Mouse (Mus musculus) hindbrain, embryonic 15.5 days (tissue): ENCODE measurements around the gene Stx6. TPM values are rescaled to one million over a fixed set of nuclear protein-coding genes. Genes with fewer than 3 reads are reported as not detected.

Experiments
- ATAC-seq: fragments of 200-750 bp; cut with Nextera tagmentation; 2 replicates; pipeline ENCODE4 v1.8.0; 2017; ENCODE audit warnings: low read depth, moderate number of reproducible peaks, moderate TSS enrichment; ENCODE audit not compliant: low FRiP score
- H3K27ac ChIP-seq: fragments of 300-500 bp; sonication (generic); replicated peaks from 2 replicates; pipeline ENCODE4 v1.5.1; 2015; ENCODE audit warnings: mild to moderate bottlenecking, inconsistent platforms
- H3K27me3 ChIP-seq: fragments of 300-500 bp; sonication (generic); 2 replicates; pipeline ENCODE4 v1.6.1; 2015; ENCODE audit warnings: control low read depth, inconsistent platforms
- H3K36me3 ChIP-seq: fragments of 300-500 bp; sonication (generic); 2 replicates; pipeline ENCODE4 v1.6.1; 2015; ENCODE audit warnings: control low read depth, inconsistent platforms
- H3K4me1 ChIP-seq: fragments of 300-500 bp; sonication (generic); replicated peaks from 2 replicates; pipeline ENCODE4 v1.6.1; 2015; ENCODE audit warnings: control low read depth, inconsistent platforms
- H3K4me2 ChIP-seq: fragments of 300-500 bp; sonication (generic); 2 replicates; pipeline ENCODE4 v1.6.1; 2015; ENCODE audit warnings: moderate library complexity, mild to moderate bottlenecking, inconsistent platforms
- H3K4me3 ChIP-seq: fragments of 300-500 bp; sonication (generic); 2 replicates; pipeline ENCODE4 v1.5.1; 2015; ENCODE audit warnings: mild to moderate bottlenecking, inconsistent platforms
- H3K9ac ChIP-seq: fragments of 300-500 bp; sonication (generic); 2 replicates; pipeline ENCODE4 v1.6.1; 2015; ENCODE audit warnings: inconsistent platforms
- H3K9me3 ChIP-seq: fragments of 300-500 bp; sonication (generic); 2 replicates; pipeline ENCODE4 v1.6.1; 2016; ENCODE audit warnings: control low read depth, inconsistent platforms
- WGBS: fragments of 180-500 bp; shearing (Covaris S2); methylation state at CpG from one replicate; pipeline ENCODE4 v1.1.7; 2015; 5-methylcytosine and 5-hydroxymethylcytosine counted together
- polyA plus RNA-seq: library from polyadenylated mRNA; unstranded; fragments of >200 nt; fragmentation: Nextera tagmentation; extraction: Ambion mirVana; gene quantifications from 2 replicates; pipeline ENCODE4 v1.2.1, GENCODE M21; 2015

Gene Stx6
- polyA plus RNA-seq, 1 experiment from 2014 or later: 106 TPM

DNA sequence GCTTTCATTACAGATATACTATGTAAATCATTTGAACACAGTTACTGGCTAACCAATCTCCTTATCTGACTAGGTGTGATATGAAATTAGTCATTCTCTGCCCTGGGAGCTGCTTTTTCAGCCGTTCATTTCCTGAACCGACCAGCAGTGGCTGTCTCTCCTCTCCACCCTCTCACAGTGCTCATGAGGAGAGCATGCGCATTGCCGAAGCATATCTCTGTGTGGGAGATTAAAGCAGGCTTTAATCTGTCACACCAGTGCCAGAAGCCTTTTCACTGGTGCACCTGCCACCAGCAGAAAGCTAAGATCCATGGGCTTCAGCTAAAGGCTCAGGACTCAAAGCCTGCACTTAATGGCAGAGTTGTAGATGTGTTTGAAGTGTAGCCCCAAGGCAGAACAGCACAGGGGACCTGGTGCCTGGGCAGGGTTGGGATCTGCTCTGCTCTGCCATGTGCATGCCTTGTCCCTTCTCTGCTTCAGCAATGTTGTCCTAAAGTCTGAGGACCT lies 42.9 kb downstream of the Stx6 start:
- Histone ChIP-seq H3K27ac (peak overlapping the region; percentile 53; the same call in 1 of the 2 replicates), H3K9me3 (no peaks in the 10 kb centered on the region), H3K27me3 (no peaks in the 10 kb centered on the region), H3K4me3 (no peak overlapping the region), H3K36me3 (peaks cover 8% of the 10 kb centered on the region), H3K9ac (no peak overlapping the region), H3K4me2 (no peak overlapping the region), H3K4me1 (peaks cover 60% of the 10 kb centered on the region)
- ATAC-seq: no peak
- 63% methylated on average over 4 of the region's 4 CpGs for WGBS

DNA sequence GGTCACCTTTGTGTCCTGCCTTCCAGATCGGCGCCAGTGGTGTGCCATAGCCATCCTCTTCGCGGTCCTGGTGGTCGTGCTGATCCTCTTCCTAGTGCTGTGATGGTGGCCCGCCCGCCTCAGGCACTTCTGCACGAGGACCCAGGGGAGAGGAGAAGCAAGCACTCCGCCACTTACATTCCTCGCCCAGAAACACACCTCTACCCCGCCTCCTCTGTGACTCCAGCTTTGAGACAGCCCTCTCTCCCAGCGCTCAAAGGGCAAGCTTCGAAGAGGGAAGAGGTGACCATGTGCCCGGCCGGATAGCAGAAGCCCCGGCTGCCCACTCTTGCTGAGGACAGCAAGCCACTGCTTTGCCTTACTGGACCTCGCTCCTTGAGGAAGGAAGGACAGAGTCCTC lies 43.4 kb downstream of the Stx6 start:
- Histone ChIP-seq H3K4me2 (no peak overlapping the region), H3K27ac (0 out of 2 replicates have a peak overlapping the region, but pooled peaks have one; percentile 53), H3K9ac (no peak overlapping the region), H3K9me3 (no peaks in the 10 kb centered on the region), H3K4me3 (no peak overlapping the region), H3K27me3 (no peaks in the 10 kb centered on the region), H3K4me1 (peaks cover 59% of the 10 kb centered on the region), H3K36me3 (peaks cover 8% of the 10 kb centered on the region)
- no peak for ATAC-seq
- WGBS: 84% methylated on average over 17 of the region's 17 CpGs

GRCm38 (mm10) chr1:155202472-155202871 lies 44.0 kb downstream of the Stx6 start:
- Histone ChIP-seq H3K4me2 (no peak overlapping the region), H3K27me3 (no peaks in the 10 kb centered on the region), H3K9me3 (no peaks in the 10 kb centered on the region), H3K36me3 (peaks cover 3% of the 10 kb centered on the region), H3K9ac (no peak overlapping the region), H3K4me1 (peaks cover 59% of the 10 kb centered on the region), H3K4me3 (no peak overlapping the region), H3K27ac (no peak overlapping the region)
- WGBS: 81% methylated on average over 5 of the region's 5 CpGs
- no peak for ATAC-seq

DNA sequence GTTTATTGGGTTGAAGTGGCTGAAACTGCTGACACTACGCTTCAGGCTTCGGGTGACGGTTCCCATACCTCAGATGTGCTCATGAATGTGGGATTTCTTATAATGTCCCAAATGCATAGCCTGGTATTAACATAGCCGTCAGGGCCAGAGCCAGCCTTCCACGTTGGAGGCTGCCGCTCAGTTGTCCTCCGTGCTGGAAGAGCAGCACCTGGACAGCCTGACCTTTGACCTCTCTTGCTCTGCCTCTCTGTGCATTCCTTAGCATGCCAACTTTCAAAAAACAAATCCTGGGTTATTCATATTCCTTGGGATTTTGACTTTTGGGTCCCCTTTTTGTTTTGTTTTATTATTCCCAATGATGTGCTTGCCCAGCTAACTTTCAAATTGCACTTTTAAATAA lies 44.6 kb downstream of the Stx6 start:
- Histone ChIP-seq H3K9ac (no peak overlapping the region), H3K4me2 (no peak overlapping the region), H3K27ac (no peak overlapping the region), H3K4me3 (no peak overlapping the region), H3K9me3 (no peaks in the 10 kb centered on the region), H3K27me3 (no peaks in the 10 kb centered on the region), H3K36me3 (no peaks in the 10 kb centered on the region; the same call in 1 of the 2 replicates), H3K4me1 (peaks cover 59% of the 10 kb centered on the region)
- 75% methylated on average over 7 of the region's 7 CpGs for WGBS
- no peak for ATAC-seq

DNA sequence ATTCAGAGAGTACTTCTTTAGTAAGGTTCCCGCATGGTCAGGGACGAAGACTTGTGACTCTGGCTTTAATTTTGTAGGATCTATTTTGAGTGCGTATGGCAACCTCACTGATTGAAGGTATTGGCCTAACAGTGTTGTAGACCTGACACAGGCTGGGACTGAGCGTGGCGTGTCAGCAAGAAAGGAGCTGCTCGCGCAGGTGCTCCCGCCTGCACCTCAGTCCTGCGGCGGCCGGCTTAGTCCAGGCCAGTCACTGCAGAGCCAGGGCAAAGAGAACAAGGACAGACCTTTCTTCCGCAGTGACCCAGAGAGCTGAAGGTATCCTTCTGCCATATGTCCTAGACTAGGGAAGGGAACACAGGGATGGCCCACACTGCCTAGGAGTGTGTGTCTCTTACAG lies 45.4 kb downstream of the Stx6 start:
- H3K9ac ChIP-seq: no peak overlapping the region
- H3K27ac ChIP-seq: peak overlapping the region; percentile 66
- ATAC-seq: no peak
- no peaks in the 10 kb centered on the region; the same call in 1 of the 2 replicates for H3K36me3 ChIP-seq
- 74% methylated on average over 12 of the region's 12 CpGs for WGBS
- no peak overlapping the region for H3K4me2 ChIP-seq
- H3K27me3 ChIP-seq: no peaks in the 10 kb centered on the region
- H3K4me1 ChIP-seq: peaks cover 59% of the 10 kb centered on the region
- no peaks in the 10 kb centered on the region for H3K9me3 ChIP-seq
- no peak overlapping the region for H3K4me3 ChIP-seq

GRCm38 (mm10) chr1:155204560-155205162 lies 46.1 kb downstream of the Stx6 start:
- peaks cover 60% of the 10 kb centered on the region for H3K4me1 ChIP-seq
- H3K27me3 ChIP-seq: no peaks in the 10 kb centered on the region
- peak overlapping the region; percentile 66 for H3K27ac ChIP-seq
- H3K4me3 ChIP-seq: no peak overlapping the region
- H3K4me2 ChIP-seq: no peak overlapping the region
- no peak overlapping the region for H3K9ac ChIP-seq
- no peaks in the 10 kb centered on the region; the same call in 1 of the 2 replicates for H3K36me3 ChIP-seq
- WGBS: 50% methylated on average over 8 of the region's 8 CpGs
- 0 out of 2 replicates have a peak, but pooled peaks have one; percentile 12 for ATAC-seq
- H3K9me3 ChIP-seq: no peaks in the 10 kb centered on the region

DNA sequence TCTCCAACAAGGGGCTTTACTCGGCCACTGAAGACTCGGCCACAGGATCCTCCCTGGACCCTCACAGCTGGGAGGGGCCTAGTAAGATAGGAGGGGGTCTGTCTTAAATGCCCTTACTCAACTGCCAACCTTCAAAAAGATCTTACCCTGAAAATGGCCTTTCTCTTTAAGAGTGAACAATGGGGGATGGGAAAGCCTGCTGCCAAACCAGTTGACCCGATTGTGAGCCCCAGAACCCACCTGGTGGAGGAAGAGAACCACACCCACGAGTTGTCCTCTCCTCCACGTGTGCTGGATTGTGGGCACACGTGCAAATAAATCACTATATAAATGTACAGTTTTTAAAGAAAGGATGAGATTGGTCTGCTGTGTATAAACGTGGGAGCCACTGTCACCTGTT lies 46.8 kb downstream of the Stx6 start:
- no peak overlapping the region for H3K9ac ChIP-seq

GRCm38 (mm10) chr1:155205822-155206660 lies 47.5 kb downstream of the Stx6 start:
- peaks cover 67% of the 10 kb centered on the region for H3K4me1 ChIP-seq
- no peak overlapping the region for H3K9ac ChIP-seq
- H3K36me3 ChIP-seq: no peaks in the 10 kb centered on the region; the same call in 1 of the 2 replicates
- 50% methylated on average over 19 of the region's 19 CpGs for WGBS
- peak overlapping the region; percentile 66 for H3K27ac ChIP-seq
- no peak overlapping the region for H3K4me3 ChIP-seq
- no peak for ATAC-seq
- H3K4me2 ChIP-seq: no peak overlapping the region
- no peaks in the 10 kb centered on the region for H3K27me3 ChIP-seq
- no peaks in the 10 kb centered on the region for H3K9me3 ChIP-seq

More for the DNA sequence above, 46.8 kb downstream of the Stx6 start:
- Histone ChIP-seq H3K27me3 (no peaks in the 10 kb centered on the region), H3K4me2 (no peak overlapping the region), H3K36me3 (no peaks in the 10 kb centered on the region; the same call in 1 of the 2 replicates), H3K4me3 (no peak overlapping the region), H3K27ac (peak overlapping the region; percentile 66), H3K9me3 (no peaks in the 10 kb centered on the region), H3K4me1 (peaks cover 62% of the 10 kb centered on the region)
- no peak for ATAC-seq
- 54% methylated on average over 7 of the region's 7 CpGs for WGBS

- WGBS: 74% methylated on average over 3 of the region's 3 CpGs
- peaks cover 67% of the 10 kb centered on the region for H3K4me1 ChIP-seq
- H3K27ac ChIP-seq: no peak overlapping the region
These were observed 49.3 kb downstream of the Stx6 start for GRCm38 (mm10) chr1:155207859-155208258.

DNA sequence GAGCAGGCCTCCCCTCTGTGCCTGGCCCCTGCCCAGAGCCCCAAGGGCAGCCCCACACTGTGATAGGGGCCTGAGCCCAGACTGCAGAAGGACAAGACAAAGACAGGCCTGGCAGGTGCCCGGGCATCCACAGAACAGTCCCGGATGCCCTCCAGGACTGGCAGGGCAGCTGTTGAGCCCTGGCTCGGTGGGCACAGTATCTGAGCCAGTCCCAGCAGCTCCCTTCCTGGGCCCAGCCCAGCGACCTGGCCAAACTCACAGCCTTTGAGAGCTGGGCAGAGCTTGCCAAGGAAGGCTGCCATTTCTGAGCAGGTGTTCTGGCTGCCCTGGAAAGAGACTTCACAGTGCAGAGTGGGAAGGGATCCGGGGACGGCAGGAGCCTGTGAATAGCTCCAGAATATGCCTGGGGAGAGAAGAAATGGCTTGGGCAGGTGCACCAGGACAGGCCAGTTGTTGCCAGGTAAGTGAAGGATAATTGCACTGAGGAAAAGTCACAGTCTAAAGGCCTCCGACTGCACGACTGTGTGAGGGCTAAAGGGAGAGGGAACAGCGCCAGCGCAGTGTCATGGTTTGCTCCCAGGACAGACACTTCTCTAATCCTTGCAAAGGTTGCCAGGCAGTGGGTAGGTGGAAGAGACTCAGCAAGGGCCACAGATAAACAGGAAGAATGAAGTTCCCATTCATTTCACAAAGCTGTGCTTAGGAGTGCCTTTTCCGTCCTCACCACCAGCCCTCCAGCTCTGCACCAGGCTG lies 51.7 kb downstream of the Stx6 start:
- no peaks in the 10 kb centered on the region for H3K27me3 ChIP-seq
- WGBS: 50% methylated on average over 11 of the region's 11 CpGs
- ATAC-seq: peak; percentile 70
- no peak overlapping the region for H3K9ac ChIP-seq
- no peak overlapping the region for H3K4me2 ChIP-seq
- peak overlapping the region; percentile 66 for H3K27ac ChIP-seq
- H3K9me3 ChIP-seq: no peaks in the 10 kb centered on the region
- H3K4me1 ChIP-seq: peaks cover 62% of the 10 kb centered on the region
- H3K36me3 ChIP-seq: no peaks in the 10 kb centered on the region; the same call in 1 of the 2 replicates
- H3K4me3 ChIP-seq: no peak overlapping the region

More at GRCm38 (mm10) chr1:155207859-155208258, 49.3 kb downstream of the Stx6 start:
- H3K9ac ChIP-seq: no peak overlapping the region
- H3K4me3 ChIP-seq: no peak overlapping the region
- H3K9me3 ChIP-seq: no peaks in the 10 kb centered on the region
- no peak for ATAC-seq
- no peak overlapping the region for H3K4me2 ChIP-seq
- H3K36me3 ChIP-seq: no peaks in the 10 kb centered on the region; the same call in 1 of the 2 replicates
- no peaks in the 10 kb centered on the region for H3K27me3 ChIP-seq

DNA sequence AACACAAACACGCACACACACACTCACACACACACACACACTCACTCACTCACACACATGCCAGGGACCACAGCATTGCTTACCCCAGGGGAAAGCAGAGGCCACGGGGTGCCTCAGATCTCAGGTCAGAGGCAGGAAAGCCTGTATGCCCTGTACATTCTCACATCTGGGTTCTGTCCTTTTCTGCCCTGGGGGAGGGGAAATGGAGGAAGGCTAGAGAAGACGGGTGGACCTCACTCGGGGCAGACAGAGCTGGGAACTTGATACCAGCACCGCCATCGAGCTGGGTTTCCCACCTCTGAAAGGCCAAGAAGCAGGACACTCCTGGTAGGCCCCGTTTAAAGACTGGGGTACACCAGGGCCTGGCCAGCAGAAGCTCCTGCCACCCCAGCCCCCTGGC lies 52.5 kb downstream of the Stx6 start:
- H3K27me3 ChIP-seq: no peaks in the 10 kb centered on the region
- no peak overlapping the region for H3K9ac ChIP-seq
- peaks cover 54% of the 10 kb centered on the region for H3K4me1 ChIP-seq
- H3K36me3 ChIP-seq: no peaks in the 10 kb centered on the region; the same call in 1 of the 2 replicates
- no peak overlapping the region for H3K4me2 ChIP-seq
- H3K4me3 ChIP-seq: no peak overlapping the region
- WGBS: 60% methylated on average over 7 of the region's 7 CpGs
- H3K9me3 ChIP-seq: no peaks in the 10 kb centered on the region
- no peak for ATAC-seq
- peak overlapping the region; percentile 66 for H3K27ac ChIP-seq
